Mouse (Mus musculus) C2C12 (cell line): ENCODE measurements at regions not wholly inside any gene's neighbourhood (a gene's known extent, or its start where the extent isn't known, plus 50 kb on each side); places are given as distances from the start of the nearest gene placed in this dataset.

ENCODE experiments used
- H3K27me3 ChIP-seq: one replicate; pipeline ENCODE4 v1.6.1; 2011; ENCODE audit not compliant: control insufficient read depth, insufficient read depth, insufficient read length
- H3K36me3 ChIP-seq: one replicate; pipeline ENCODE4 v1.6.1; 2011; ENCODE audit not compliant: control insufficient read depth, insufficient read depth
- H3K4me3 ChIP-seq: one replicate; pipeline ENCODE4 v1.5.1; 2011; ENCODE audit warnings: mild to moderate bottlenecking, control low read depth; ENCODE audit not compliant: poor library complexity, insufficient read depth, severe bottlenecking
- H3K79me2 ChIP-seq: one replicate; pipeline ENCODE4 v1.6.1; 2011; ENCODE audit not compliant: control insufficient read depth, insufficient read depth
- H3K79me3 ChIP-seq: one replicate; pipeline ENCODE4 v1.6.1; 2011; ENCODE audit warnings: low read depth, control low read depth
- H3ac ChIP-seq: one replicate; pipeline ENCODE3; 2011; ENCODE audit warnings: low read depth; ENCODE audit not compliant: control insufficient read depth, insufficient read length
- CEBPB ChIP-seq: IDR thresholded peaks from one replicate; pipeline ENCODE4 v1.6.1; 2011; ENCODE audit warnings: low read depth, mild to moderate bottlenecking, control low read depth, moderate library complexity
- CTCF ChIP-seq: IDR thresholded peaks from one replicate; pipeline ENCODE4 v1.5.1; 2011; ENCODE audit not compliant: control insufficient read depth, insufficient read depth, insufficient read length
- FOSL1 ChIP-seq: IDR thresholded peaks from one replicate; pipeline ENCODE4 v1.8.0; 2011; ENCODE audit warnings: mild to moderate bottlenecking, low read length; ENCODE audit not compliant: poor library complexity, insufficient read depth, severe bottlenecking
- MAX ChIP-seq: IDR thresholded peaks from one replicate; pipeline ENCODE4 v1.6.1; 2011; ENCODE audit warnings: mild to moderate bottlenecking, control low read depth
- MYOD1 ChIP-seq: IDR thresholded peaks from one replicate; pipeline ENCODE4 v1.6.1; 2011; ENCODE audit warnings: low read depth; ENCODE audit not compliant: control insufficient read depth, insufficient read length
- MYOG ChIP-seq: IDR thresholded peaks from one replicate; pipeline ENCODE4 v1.6.1; 2011; ENCODE audit not compliant: control insufficient read depth, insufficient read length; ENCODE audit errors: extremely low read depth
- USF1 ChIP-seq: IDR thresholded peaks from one replicate; pipeline ENCODE4 v1.6.1; 2011; ENCODE audit warnings: low read depth, mild to moderate bottlenecking, control low read depth, moderate library complexity

GRCm38 (mm10) chr17:14524426-14525236 lies 169.4 kb downstream of the Thbs2 start:
- no peaks in the 10 kb centered on the region for H3K79me3 ChIP-seq
- H3K27me3 ChIP-seq: no peaks in the 10 kb centered on the region
- no peak overlapping the region for H3K4me3 ChIP-seq
- H3K79me2 ChIP-seq: no peaks in the 10 kb centered on the region
- no peaks in the 10 kb centered on the region for H3K36me3 ChIP-seq
- no peak overlapping the region for H3ac ChIP-seq
- TF ChIP-seq CTCF (peak; percentile 14), CEBPB (no peak), MYOG (no peak), USF1 (no peak), MAX (no peak), FOSL1 (no peak)

- Histone ChIP-seq H3K36me3 (no peaks in the 10 kb centered on the region), H3ac (no peak overlapping the region), H3K27me3 (no peaks in the 10 kb centered on the region), H3K4me3 (no peak overlapping the region), H3K79me2 (no peaks in the 10 kb centered on the region), H3K79me3 (no peaks in the 10 kb centered on the region)
- TF ChIP-seq FOSL1: no peak
Observed at GRCm38 (mm10) chr17:14522011-14522410, 172.0 kb downstream of the Thbs2 start.

GRCm38 (mm10) chr17:14520565-14520964 lies 173.5 kb downstream of the Thbs2 start:
- H3K79me3 ChIP-seq: no peaks in the 10 kb centered on the region
- H3K4me3 ChIP-seq: no peak overlapping the region
- H3ac ChIP-seq: no peak overlapping the region
- H3K36me3 ChIP-seq: no peaks in the 10 kb centered on the region
- no peaks in the 10 kb centered on the region for H3K27me3 ChIP-seq
- TF ChIP-seq MYOD1: no peak
- peak; percentile 62 for TF ChIP-seq CTCF
- H3K79me2 ChIP-seq: no peaks in the 10 kb centered on the region

- TF ChIP-seq CEBPB (no peak), MAX (no peak), CTCF (no peak), MYOG (no peak), USF1 (no peak), FOSL1 (no peak), MYOD1 (no peak)
- H3K4me3 ChIP-seq: no peak overlapping the region
Observed at GRCm38 (mm10) chr17:14519367-14519766, 174.7 kb downstream of the Thbs2 start.

GRCm38 (mm10) chr17:14518216-14518615 lies 175.8 kb downstream of the Thbs2 start:
- Histone ChIP-seq H3K27me3 (no peaks in the 10 kb centered on the region), H3K79me3 (no peaks in the 10 kb centered on the region), H3K36me3 (no peaks in the 10 kb centered on the region), H3K79me2 (no peaks in the 10 kb centered on the region), H3K4me3 (no peak overlapping the region), H3ac (no peak overlapping the region)
- TF ChIP-seq CEBPB (no peak), MYOG (no peak), CTCF (no peak), MAX (no peak), USF1 (no peak), FOSL1 (no peak), MYOD1 (no peak)

More at GRCm38 (mm10) chr17:14519367-14519766, 174.7 kb downstream of the Thbs2 start:
- Histone ChIP-seq H3K79me2 (no peaks in the 10 kb centered on the region), H3K36me3 (no peaks in the 10 kb centered on the region), H3K27me3 (no peaks in the 10 kb centered on the region), H3ac (no peak overlapping the region), H3K79me3 (no peaks in the 10 kb centered on the region)

- Histone ChIP-seq H3ac (no peak overlapping the region), H3K27me3 (no peaks in the 10 kb centered on the region), H3K79me3 (no peaks in the 10 kb centered on the region), H3K36me3 (no peaks in the 10 kb centered on the region), H3K4me3 (no peak overlapping the region), H3K79me2 (no peaks in the 10 kb centered on the region)
- TF ChIP-seq MYOD1 (no peak), MYOG (no peak), USF1 (no peak), MAX (no peak), CEBPB (no peak), CTCF (no peak), FOSL1 (no peak)
Observed at GRCm38 (mm10) chr17:14517368-14517767, 176.7 kb downstream of the Thbs2 start.
